Mouse (Mus musculus) frontal cortex, adult 2 months (tissue): ENCODE measurements around the gene Fstl3. TPM values are rescaled to one million over a fixed set of nuclear protein-coding genes. Genes with fewer than 3 reads are reported as not detected.

Experiments used
- DNase-seq, 2 experiments: peaks; one replicate each; pipeline ENCODE4 v3.0.0; 2022; ENCODE audit warnings: low spot score in 1 of 2; ENCODE audit errors: extremely low spot score in 1 of 2
- polyA plus RNA-seq: library from polyadenylated mRNA; depleted of rRNA; stranded (reverse); fragments of >200 nt; gene quantifications from 2 replicates; pipeline ENCODE4 v1.2.3, GENCODE M21; 2012; rRNA removed

Fstl3 gene
- polyA plus RNA-seq, 1 experiment: 5.6 TPM

DNA sequence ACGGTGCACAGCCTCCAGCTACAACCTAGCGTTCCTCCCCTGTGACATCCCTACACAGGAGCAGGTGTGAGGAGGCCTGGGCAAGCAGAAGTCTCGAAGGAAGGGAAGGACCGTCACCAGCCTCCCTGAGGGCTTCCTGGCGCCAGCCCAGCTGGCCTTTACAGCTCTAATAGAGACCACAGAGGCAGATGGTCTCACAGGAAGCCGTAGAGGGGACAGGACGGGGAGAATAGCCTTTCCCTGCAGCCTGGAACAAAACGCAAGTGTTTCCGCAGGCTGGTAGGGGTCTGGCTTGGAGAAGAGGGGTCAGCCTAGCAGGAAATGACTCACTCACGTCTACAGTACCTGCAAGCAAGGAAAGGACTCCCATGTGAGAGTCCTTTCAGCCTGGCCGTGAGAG, 30.8 kb downstream of the Fstl3 start:
- DNase-seq: no peak

GRCm38 (mm10) chr10:79808728-79809127, 31.7 kb downstream of the Fstl3 start:
- no peak for DNase-seq

DNA sequence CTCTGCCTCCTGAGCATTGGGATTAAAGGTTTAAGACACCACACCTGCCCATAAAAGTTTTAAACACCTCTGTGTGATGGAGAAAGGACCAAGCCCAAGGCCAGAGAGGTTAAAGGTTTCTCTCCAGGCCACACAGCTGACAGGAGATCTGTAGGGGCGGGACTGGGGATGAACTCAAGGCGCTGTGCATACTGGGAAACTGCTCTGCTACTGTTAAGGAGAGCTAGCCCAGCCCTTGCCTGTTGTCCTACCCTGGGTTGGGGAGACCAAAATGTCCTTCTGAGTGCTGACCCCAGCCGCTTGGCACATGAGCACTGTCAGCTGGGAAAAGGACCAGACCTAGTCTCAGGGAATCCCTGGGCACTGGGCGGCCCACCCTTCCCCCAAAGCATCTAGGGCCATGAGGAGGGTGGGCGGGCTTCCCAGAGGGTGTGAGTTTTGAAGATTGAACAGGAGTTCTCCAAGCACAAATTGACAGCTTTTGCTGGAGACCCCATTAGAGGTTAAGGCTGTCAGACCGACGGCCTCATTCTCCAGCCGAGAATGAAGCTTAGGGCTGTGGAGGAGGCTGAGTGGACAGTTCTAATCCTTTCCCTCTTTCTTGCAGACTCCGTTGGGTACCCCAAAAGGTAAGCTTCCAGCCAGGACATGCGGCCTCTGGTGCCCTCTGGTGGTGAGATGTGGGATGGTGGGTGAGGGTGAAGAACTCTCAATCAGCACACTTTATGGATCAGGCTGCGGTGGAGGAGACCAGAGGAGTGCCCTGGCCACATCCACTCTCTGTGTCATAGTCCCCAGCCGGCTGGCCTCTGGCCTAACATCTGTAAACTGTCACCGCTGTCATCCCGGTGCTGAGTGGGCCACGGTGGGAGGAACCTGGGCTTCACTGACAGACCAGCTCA, 34.9 kb downstream of the Fstl3 start:
- DNase-seq: peak; percentile 63 to 96

DNA sequence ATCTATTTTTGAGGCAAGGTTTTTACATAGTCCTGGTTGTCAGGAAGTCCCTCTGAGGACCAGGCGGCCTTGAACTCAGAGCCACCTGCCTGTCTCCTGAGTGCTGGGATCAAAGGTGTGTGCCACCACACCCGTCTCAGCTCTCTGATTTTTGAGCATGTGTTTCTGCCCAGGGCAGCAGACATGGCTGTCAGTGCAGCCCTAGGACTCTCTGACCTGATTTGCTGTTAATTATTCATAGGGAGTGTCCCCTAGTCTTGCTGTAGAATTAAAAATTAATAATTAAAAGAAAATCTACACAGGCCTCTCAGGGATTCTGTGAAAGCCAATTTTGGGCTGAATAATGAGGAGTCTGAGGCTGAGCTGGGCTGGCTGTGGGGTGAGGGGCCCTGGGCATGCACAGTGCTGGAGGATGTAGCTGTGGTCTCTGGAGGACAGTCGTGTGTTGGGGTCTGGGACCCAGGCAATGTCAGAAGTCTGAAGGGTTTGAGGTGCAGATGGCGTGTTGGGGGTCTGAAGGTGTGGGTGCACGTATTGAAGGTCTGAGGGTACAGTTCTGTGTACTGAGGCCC, 37.3 kb downstream of the Fstl3 start:
- DNase-seq: no peak

GRCm38 (mm10) chr10:79815671-79816494, 38.8 kb downstream of the Fstl3 start:
- no peak for DNase-seq

- DNase-seq: no peak
These were observed 40.0 kb downstream of the Fstl3 start for GRCm38 (mm10) chr10:79817111-79817510.

- DNase-seq: no peak
These were observed 41.2 kb downstream of the Fstl3 start for GRCm38 (mm10) chr10:79818225-79818624.

- DNase-seq: no peak
These were observed 42.5 kb downstream of the Fstl3 start for GRCm38 (mm10) chr10:79819606-79820005.

- no peak for DNase-seq
These were observed 43.2 kb downstream of the Fstl3 start for GRCm38 (mm10) chr10:79820277-79820676.

GRCm38 (mm10) chr10:79820782-79821181, 43.7 kb downstream of the Fstl3 start, which contains the start of gene Misp:
TSS of gene Misp (plus strand) at chr10:79820989.
- no peak for DNase-seq

GRCm38 (mm10) chr10:79821731-79822130, 44.7 kb downstream of the Fstl3 start:
- no peak for DNase-seq

GRCm38 (mm10) chr10:79822372-79822771, 45.3 kb downstream of the Fstl3 start:
- no peak for DNase-seq

- no peak for DNase-seq
These were observed 45.9 kb downstream of the Fstl3 start for GRCm38 (mm10) chr10:79823011-79823410.

DNA sequence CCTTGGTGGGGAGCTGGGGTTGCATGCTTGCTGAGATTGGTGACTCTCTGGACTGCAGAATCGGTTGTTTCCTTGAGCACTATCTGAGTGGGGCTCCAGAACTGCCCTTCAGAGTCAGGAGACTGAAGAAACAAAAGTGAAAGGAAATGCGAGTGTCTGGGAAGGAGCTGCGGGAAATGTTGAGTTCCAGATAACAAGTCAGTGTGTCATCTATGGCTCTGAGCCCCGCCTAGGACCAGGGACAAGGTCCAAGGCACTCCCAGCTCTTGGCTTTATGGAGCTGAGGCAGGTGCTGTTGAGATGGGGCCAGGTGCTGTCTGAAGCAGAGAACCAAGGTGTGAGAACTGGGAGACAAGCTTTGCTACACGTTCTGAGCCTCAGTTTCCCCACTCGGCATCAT, 47.3 kb downstream of the Fstl3 start:
- no peak for DNase-seq

- DNase-seq: no peak
These were observed 54.5 kb downstream of the Fstl3 start for GRCm38 (mm10) chr10:79831583-79831982.

Other genes starting within 250 kb of the Fstl3 start
- 2.6 and 3.5 TPM in 2 replicates for gene Plpp2, start 243.5 kb upstream of the Fstl3 start, polyA plus RNA-seq
- 84.8 and 89.0 TPM in 2 replicates for gene Mier2, start 222.1 kb upstream of the Fstl3 start, polyA plus RNA-seq
- 1.1 and 2.0 TPM in 2 replicates for gene Theg, start 189.9 kb upstream of the Fstl3 start, polyA plus RNA-seq
- gene C2cd4c, start 163.2 kb upstream of the Fstl3 start, polyA plus RNA-seq: 9.8 and 11.3 TPM in 2 replicates
- gene Shc2, start 139.4 kb upstream of the Fstl3 start, polyA plus RNA-seq: 54.1 and 63.1 TPM in 2 replicates
- 0.22 and 0.25 TPM in 2 replicates for gene Odf3l2, start 131.5 kb upstream of the Fstl3 start, polyA plus RNA-seq
- not detected in 2 replicates for gene Madcam1, start 112.7 kb upstream of the Fstl3 start, polyA plus RNA-seq
- 89.4 and 92.3 TPM in 2 replicates for gene Tpgs1, start 107.9 kb upstream of the Fstl3 start, polyA plus RNA-seq
- 96.3 and 111 TPM in 2 replicates for gene Cdc34, start 95.1 kb upstream of the Fstl3 start, polyA plus RNA-seq
- gene Gzmm, start 88.3 kb upstream of the Fstl3 start, polyA plus RNA-seq: 1.8 and 2.1 TPM in 2 replicates
- 1,126 and 1,227 TPM in 2 replicates for gene Bsg, start 72.8 kb upstream of the Fstl3 start, polyA plus RNA-seq
- gene Hcn2, start 60.6 kb upstream of the Fstl3 start, polyA plus RNA-seq: 119 and 124 TPM in 2 replicates
- gene Polrmt, start 30.7 kb upstream of the Fstl3 start, polyA plus RNA-seq: 60.7 and 62.2 TPM in 2 replicates
- 6.2 and 6.9 TPM in 2 replicates for gene Fgf22, start 22.2 kb upstream of the Fstl3 start, polyA plus RNA-seq
- 140 and 166 TPM in 2 replicates for gene Rnf126, start 10.3 kb upstream of the Fstl3 start, polyA plus RNA-seq
- gene Prss57, start 13.7 kb downstream of the Fstl3 start, polyA plus RNA-seq: 1.00 and 1.1 TPM in 2 replicates
- 325 and 370 TPM in 2 replicates for gene Palm, start 16.3 kb downstream of the Fstl3 start, polyA plus RNA-seq
- gene Misp, start 43.7 kb downstream of the Fstl3 start, polyA plus RNA-seq: 0.40 and 0.71 TPM in 2 replicates
- gene Ptbp1, start 77.2 kb downstream of the Fstl3 start, polyA plus RNA-seq: 59.5 and 71.5 TPM in 2 replicates
- 5.8 and 6.7 TPM in 2 replicates for gene Prtn3, start 97.2 kb downstream of the Fstl3 start, polyA plus RNA-seq
- gene Plppr3, start 97.4 kb downstream of the Fstl3 start, polyA plus RNA-seq: 124 and 134 TPM in 2 replicates
- 0.27 TPM in 1 of 2 replicates, not detected in the other for gene Elane, start 109.0 kb downstream of the Fstl3 start, polyA plus RNA-seq
- 1.1 and 3.5 TPM in 2 replicates for gene Cfd, start 113.6 kb downstream of the Fstl3 start, polyA plus RNA-seq
- gene Med16, start 131.7 kb downstream of the Fstl3 start, polyA plus RNA-seq: 75.9 and 80.7 TPM in 2 replicates
- not detected in 2 replicates for gene Gm26602, start 133.6 kb downstream of the Fstl3 start, polyA plus RNA-seq
- 10.7 and 11.8 TPM in 2 replicates for gene Kiss1r, start 139.7 kb downstream of the Fstl3 start, polyA plus RNA-seq
- gene R3hdm4, start 143.9 kb downstream of the Fstl3 start, polyA plus RNA-seq: 380 and 385 TPM in 2 replicates
- 3.6 and 4.1 TPM in 2 replicates for gene Arid3a, start 149.8 kb downstream of the Fstl3 start, polyA plus RNA-seq
- 63.2 and 65.9 TPM in 2 replicates for gene Wdr18, start 182.9 kb downstream of the Fstl3 start, polyA plus RNA-seq
- 0.17 and 0.38 TPM in 2 replicates for gene Grin3b, start 193.4 kb downstream of the Fstl3 start, polyA plus RNA-seq
- 181 and 193 TPM in 2 replicates for gene Tmem259, start 207.1 kb downstream of the Fstl3 start, polyA plus RNA-seq
- gene Cnn2, start 211.3 kb downstream of the Fstl3 start, polyA plus RNA-seq: 9.8 and 10.4 TPM in 2 replicates
- gene Abca7, start 219.2 kb downstream of the Fstl3 start, polyA plus RNA-seq: 12.4 and 13.0 TPM in 2 replicates
- 5.3 and 7.1 TPM in 2 replicates for gene Arhgap45, start 239.4 kb downstream of the Fstl3 start, polyA plus RNA-seq